Comparison of ENCODE assay signal across 10 mouse cellular contexts in genomic region chr13:62955997-62956396, GRCm38 (mm10).
"Had no signal": no experiment of that assay in that cellular context is flagged by ENCODE, and none has a peak within 500 bp of the region (broad histone marks: within the 10 kb centered on the region; RNA-seq: fewer than 3 reads in every experiment).

No protein-coding gene starts in this region.

- H3K9ac ChIP-seq: limb, embryonic 13.5 days; liver, embryonic 14.5 days; midbrain, embryonic 13.5 days had no signal

- H3K9me3 ChIP-seq: limb, embryonic 13.5 days; midbrain, embryonic 13.5 days had no signal

- DNase-seq: kidney, postnatal 10 days; kidney, postnatal 4 days; left cerebral cortex, postnatal 4 days; lung, adult 18-20 months; right cerebral cortex, postnatal 25 days; thymus, postnatal 4 days had no signal

- H3K4me1 ChIP-seq: midbrain, embryonic 13.5 days had no signal

- ATAC-seq: midbrain, embryonic 13.5 days had no signal

- H3K36me3 ChIP-seq: limb, embryonic 13.5 days; midbrain, embryonic 13.5 days had no signal

- H3K27ac ChIP-seq: layer of hippocampus, adult 2 months; limb, embryonic 13.5 days; liver, embryonic 14.5 days; midbrain, embryonic 13.5 days had no signal

- H3K27me3 ChIP-seq: limb, embryonic 13.5 days; midbrain, embryonic 13.5 days had no signal

- H3K4me2 ChIP-seq: limb, embryonic 13.5 days; midbrain, embryonic 13.5 days had no signal

- H3K4me3 ChIP-seq: layer of hippocampus, adult 2 months; limb, embryonic 13.5 days; midbrain, embryonic 13.5 days had no signal
